Mouse (Mus musculus) lung, postnatal 0 days (tissue): ENCODE results near the gene Aifm3.

Experiments used
- CTCF ChIP-seq: IDR thresholded peaks from 2 replicates; pipeline ENCODE4 v1.5.1; 2016; ENCODE audit warnings: antibody characterized with exemption, mild to moderate bottlenecking
- EP300 ChIP-seq: IDR thresholded peaks from 2 replicates; pipeline ENCODE4 v1.6.1; 2016; ENCODE audit warnings: antibody characterized with exemption, mild to moderate bottlenecking, control low read depth

GRCm38 (mm10) chr16:17524156-17524555 is 34.7 kb downstream of the Aifm3 start:
- TF ChIP-seq CTCF: no peak
- TF ChIP-seq EP300: no peak
